Mouse (Mus musculus): Measurements from ENCODE around the gene Adig.

Gene Adig

DNA sequence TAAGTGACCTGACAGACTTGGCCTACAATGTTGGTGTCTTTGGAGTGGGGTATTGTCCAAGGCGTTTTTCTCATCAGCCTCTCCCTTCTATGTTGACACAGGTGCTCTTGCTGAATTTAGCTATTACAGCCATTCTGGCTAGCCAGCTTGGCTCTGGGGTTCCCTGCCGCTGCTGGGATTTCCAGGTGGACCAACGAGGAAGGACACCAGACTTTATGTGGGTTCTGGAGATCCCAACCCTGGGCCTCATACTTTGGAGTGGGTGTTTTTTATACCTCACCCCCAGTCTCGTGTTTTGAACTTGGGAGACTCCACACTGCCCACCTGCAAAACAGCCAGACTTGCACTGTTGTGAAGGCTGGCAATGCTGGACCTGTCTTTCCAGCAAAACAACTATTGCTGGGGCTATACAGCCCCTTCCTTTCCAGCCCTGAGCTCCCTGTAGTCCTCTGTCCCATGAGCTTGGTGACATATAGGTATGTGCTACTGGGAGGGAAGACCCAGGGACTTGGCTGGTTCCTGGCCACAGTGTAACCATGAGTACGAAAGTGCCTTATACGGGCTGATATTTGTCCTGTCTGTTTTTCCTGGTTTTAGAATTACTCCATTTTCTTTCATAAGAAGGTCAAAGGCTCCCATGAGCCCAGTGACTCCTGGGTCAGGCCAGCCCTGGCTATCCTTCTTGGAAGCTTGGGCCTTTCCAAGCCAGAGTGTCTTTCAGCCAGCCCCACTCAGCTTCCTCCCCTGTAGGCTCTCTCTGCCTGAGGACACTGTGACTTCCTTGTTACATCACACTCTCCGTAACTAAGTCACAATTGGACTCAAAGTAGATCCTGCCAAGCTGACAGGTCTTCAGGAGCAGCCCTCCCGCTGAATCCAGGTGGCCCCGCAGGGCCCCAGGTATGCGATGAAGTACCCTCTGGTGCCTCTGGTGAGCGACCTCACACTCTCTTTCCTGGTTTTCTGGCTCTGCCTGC lies at the start of gene Adig:
Adig (plus strand) TSS at position 777 of the 977 bp plus-strand sequence.
- no peak for DNase-seq (ENCODE audit: low spot score)

DNA sequence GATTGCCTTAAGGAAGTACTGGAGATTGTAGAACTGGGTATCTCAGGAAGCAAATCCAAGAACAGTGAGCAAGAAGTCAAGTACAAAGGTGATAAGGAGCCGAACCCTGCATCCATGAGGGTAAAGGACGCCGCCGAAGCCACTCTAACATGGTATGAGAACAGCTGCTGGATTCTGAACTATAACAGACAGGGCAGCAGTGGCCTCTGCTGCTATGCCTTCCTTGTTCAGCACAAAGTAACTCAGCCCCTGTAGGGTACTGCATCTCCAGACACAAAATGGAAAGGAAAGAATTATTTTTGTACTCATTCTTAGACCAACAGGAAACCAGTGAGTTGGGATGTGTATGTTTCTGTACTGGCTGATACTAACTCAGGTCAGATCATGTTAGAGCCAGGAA lies 46.0 kb upstream of the Adig start:
- no peak for DNase-seq (ENCODE audit: low spot score)

DNA sequence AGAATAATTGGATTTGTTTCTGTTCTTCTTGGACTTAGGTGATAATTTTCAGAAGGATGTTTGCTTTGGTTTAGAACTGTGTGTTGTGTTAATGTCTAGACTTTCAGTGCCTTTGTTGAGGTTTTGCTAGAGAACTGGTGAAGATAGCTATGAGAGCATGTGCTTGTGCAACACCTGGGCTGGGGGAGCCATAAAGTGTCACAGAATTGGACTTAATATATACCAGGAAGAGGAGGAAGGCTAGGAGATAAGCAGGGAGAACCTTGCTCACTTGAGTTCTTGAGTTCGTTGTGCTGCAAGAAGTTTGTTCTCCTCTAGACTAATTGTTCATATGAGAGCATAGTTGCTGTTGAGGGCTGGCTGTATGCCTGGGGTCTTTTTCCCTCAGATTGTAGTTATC lies 44.8 kb upstream of the Adig start:
- DNase-seq (ENCODE audit: low spot score) = no peak

DNA sequence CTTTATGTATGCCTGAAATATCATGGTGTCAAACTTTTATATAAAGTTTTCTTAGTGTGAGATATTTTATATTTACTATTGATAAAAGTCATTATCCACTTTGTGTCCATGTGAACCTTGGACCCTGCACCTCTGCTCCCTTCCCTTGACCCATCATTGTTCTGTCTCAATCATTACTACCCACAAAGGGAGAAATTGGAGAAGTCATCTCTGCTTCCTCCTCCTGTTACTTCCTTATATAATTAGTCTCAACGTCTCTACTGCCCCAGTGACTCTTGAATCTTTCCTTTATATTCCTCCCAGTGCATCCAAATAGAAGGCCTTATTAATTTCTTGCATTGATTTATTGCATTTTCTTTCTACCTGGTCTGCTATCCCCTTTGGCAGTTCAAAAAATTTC lies 40.0 kb upstream of the Adig start:
- DNase-seq (ENCODE audit: low spot score) = no peak

DNA sequence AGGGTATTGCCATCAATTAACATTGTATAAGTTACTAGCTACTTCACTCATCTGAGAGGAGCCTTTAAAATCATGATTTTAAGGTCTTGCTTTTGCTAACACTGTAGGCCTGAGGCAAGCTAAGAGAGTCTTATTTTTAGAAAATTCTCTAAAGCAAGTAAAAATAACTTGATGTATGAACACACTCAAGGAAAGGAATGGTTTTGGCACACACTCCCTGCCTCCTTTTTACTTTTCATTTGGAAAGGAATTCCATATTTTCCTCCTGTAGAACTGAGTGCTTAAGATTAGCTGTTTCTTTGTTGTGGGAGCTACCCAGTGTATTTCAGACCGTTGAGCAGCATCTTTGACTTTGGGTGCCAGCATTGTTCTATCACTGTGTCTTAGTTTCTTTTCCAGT lies 28.3 kb upstream of the Adig start:
- DNase-seq (ENCODE audit: low spot score) = no peak

DNA sequence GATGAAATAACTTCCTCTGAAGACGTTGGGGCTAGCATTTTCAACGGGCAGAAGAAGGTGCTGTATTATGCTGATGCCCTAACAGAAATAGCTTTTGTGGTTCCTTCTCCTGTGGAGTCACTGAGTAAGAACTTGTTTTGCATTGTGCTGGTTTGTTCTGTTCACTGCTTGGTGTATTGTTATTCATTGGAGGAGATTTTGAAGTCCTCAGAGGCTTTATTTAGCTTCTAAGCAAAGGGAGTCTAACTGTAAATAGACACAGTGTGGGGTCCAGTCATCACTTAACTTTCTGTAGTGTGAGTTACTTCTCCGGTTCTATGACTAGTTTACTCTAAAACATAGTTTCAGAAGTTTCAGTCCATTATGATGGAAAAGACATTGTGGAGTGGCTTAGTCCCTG lies 24.8 kb upstream of the Adig start:
- no peak for DNase-seq (ENCODE audit: low spot score)

DNA sequence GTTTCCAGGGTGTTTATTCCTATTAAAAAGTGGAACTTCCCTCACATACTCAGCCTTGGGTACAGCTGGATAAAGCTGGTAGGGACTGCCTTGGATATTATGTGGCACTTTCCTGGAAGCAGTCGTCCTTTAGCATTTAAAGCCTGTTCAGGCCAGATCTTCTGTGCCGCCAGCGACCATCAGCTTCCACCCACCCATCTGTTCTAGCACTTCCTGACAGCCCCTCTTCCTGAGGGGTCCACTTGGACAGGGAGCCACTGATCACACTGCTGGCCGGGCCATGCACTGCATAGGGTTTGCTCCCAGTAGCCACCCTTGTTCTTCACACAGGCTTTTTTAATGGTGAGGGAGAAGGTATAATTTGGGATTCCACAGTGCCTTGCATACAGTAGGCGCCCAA lies 4.0 kb upstream of the Adig start:
- DNase-seq (ENCODE audit: low spot score) = no peak

DNA sequence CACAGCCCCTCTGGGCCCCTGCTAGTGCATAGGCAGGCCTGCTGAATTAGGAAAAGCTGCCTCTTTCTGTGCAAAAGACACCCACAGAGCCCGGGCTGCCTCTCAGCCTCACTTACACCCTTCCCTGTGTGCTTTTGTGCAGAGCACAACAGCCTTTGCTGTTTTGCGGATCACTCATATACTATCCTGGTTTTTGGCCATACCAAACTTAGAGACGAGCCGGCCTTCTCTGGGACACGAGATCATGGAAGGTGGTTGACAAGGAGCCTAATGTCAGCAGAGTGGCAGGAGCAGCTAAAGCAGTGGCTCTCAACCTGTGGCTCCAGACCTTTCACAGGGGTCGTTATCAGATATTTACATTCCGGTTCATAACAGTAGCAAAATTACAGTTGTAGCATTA lies 814 bp downstream of the Adig start:
- no peak for DNase-seq (ENCODE audit: low spot score)

DNA sequence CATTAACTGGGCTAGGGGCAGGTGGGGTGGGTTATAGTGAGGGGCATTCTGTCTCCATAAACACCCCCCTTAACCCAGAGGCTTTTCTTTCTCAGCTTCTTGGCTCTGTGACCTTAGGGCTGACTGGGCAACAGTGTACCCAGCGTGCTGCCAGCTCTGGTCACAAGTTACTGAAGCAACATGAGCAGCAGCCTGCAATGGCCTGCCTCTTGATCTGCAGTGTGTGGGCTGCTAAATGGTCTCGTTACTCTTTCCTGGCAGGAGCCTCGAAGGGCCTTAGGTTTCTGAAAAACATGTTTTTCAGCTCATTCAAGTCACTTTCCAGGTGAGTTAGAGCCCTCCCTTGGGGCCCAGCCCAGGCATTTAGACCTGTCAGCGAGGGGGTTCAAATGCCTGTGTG lies 1.3 kb downstream of the Adig start:
- DNase-seq (ENCODE audit: low spot score) = no peak

DNA sequence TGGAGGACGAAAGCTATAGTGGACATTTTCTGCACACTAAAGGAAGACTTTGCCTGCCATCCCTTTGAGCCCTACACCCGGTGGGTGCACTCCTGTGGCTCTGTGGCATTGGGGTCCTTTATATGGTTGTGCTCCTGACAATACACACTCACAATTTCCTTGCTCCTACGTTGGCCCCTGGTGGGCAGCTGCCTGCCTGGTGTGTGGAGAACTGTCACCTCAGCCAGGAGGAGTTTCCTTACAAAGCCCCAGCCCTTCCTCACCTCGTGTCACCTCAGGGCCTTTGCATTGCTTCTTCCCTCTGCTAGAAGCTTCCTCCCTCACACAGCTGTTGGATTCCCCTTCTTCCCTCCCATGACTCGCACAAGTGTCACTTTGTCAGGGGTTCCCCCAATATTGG lies 4.1 kb downstream of the Adig start:
- no peak for DNase-seq (ENCODE audit: low spot score)

DNA sequence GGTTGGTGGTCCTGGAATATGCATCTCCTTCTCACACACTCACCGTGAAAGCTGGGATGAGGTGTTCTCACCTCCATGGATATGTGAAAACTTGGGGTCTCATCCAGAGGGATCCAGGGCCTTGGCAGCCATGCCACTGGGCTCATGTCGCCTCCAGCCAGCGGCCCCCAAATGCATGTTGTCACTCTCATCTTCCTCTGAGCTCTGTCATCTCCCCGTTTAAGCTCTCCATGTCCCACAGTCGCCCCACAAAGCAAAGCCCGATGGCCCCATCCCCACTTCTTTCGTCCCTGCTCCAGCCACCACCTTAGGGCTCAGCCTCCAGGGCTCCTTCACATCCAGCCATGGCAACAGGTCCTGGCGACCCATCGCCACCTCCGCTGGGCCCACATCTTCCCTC lies 4.6 kb downstream of the Adig start:
- no peak for DNase-seq (ENCODE audit: low spot score)

DNA sequence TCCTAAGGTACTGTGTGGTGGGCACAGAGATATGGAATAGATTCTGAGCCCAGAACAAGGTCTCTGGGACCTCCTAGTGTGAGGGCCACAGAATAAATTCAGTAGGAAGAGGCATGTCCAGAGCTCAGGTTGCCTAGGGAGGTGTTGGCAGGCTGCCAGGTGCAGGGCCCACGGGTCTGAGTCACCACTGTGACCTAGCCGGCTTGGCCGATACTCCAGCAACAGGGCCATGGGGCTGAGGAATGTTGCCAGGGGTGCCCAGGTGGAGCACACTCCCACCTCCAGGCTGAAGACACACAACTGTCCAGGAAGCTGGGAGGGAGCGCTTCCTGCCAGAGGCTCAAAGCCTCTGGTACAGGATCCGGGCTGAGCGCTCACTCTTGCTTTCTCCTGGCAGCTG lies 8.3 kb downstream of the Adig start:
- no peak for DNase-seq (ENCODE audit: low spot score)

DNA sequence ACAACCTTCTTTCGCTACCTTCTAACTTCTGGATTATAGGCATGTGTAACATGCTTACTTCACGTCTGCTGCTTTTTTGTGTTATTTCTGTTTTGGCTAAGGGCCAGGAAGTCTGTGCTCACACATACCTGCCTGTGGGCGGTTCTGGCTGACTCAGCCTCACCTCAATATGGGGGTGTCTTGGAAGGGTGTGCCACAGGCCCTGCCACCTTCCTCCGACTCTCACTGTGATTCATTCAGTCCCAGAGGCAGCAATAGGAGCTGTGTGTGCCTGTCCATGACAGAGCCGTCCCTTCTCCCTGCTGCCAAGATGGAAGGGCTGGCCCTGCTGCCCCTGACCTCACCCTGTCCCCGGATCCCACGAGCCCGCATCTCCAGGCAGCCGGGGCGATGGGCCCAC lies 10.1 kb downstream of the Adig start, which contains the start of gene Arhgap40:
Arhgap40 (plus strand) TSS at position 269 of the 400 bp plus-strand sequence.
- DNase-seq (ENCODE audit: low spot score) = no peak

DNA sequence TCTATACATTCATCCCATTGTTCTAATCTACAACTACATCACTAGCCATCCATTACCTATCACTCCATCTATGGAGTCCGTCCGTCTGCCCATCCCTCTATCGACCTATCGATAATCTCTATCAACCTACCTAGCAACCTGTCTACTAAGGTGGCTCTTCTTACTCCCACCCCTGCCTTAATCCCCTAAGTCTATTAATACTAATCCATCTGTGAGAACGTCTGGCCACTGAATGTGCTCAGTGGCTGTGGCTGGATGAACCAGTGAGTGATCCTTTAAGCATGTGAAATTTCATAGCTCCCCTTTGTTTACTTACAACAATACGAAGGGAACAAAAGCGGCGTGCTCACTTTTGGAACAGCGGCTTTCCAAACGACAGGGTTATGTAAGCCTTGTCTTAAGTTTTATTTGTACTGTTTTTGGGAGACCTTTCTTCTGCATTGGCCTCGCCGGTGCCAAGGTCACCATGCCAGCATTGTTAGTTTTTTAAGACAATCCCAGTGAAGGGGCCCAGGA lies 11.5 kb downstream of the Adig start:
- no peak for DNase-seq (ENCODE audit: low spot score)

DNA sequence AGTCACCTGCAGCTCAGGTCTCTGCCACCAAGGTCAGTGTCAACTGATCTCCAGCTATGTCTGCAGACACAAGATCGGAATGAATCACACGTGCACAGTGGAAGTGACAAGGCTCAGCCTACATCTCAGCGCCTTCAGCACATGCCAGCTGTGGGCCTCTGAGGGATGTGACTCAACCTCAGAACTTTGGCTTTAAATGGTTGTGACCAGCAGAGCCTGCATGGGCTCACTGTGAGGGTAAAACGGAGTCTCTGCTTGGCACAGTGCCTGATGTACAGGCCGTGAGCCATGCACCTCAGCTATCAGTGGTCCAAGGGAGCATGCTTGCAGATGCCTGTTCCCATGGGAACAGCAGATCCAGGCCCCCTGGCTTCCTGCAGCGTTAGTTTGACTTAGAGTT lies 16.2 kb downstream of the Adig start:
- DNase-seq (ENCODE audit: low spot score) = no peak

DNA sequence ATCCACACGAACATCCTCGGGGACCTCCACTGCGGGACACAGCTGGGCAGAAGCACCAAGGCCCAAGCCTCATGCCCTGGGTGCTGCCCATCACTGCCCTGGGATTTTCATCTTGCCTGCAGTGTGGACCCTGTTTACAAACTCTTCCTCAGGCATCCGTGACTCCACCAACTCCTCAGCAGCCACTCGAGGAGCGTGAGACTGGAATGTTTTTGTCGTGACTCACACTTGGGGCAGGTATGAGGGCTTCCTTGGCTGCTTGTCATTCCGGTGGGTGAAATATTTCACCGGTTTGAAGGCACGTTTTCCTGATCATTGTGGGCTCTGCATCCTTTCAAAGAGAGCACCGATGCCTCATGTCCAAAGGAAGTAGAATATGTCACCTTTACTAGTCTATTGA lies 16.7 kb downstream of the Adig start:
- no peak for DNase-seq (ENCODE audit: low spot score)

DNA sequence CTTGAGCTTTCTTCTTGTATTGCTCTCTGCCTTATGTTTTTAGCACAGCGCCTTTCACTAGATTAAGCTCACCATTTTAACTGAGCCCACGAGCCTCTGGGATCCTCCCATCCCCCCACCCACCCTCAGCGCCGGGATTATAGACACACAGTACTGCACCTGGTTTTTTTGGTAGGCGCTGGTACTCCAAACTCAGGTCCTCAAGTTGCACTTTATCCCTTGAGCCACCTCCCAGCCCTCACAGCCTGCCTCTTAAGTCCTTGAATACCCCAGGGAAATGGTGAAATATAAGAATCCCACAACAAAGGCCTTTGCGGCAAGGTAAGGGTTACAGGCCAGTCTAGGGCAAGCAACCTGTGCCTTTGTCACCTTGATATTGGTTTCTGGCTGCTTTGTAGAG lies 17.4 kb downstream of the Adig start:
- DNase-seq (ENCODE audit: low spot score) = no peak

DNA sequence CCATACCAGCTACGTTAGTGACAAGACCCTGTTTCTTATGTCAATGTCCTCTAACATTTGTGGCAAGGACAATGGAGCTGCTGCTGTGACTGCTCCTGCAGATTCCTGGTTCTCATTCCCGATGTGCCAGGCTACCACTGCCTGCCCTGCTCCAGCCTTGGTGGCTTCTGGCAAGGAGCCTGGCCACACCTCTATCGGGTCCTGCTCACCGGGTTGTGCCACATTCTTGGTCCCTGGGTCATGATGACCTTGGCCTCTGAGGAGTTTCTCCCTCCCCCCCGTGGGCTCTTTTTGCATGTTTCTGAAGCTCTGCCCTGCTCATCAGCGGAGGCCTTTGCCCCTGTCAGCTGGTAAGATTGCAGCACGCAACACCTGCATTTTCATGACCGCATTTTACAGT lies 20.6 kb downstream of the Adig start:
- DNase-seq (ENCODE audit: low spot score) = no peak

DNA sequence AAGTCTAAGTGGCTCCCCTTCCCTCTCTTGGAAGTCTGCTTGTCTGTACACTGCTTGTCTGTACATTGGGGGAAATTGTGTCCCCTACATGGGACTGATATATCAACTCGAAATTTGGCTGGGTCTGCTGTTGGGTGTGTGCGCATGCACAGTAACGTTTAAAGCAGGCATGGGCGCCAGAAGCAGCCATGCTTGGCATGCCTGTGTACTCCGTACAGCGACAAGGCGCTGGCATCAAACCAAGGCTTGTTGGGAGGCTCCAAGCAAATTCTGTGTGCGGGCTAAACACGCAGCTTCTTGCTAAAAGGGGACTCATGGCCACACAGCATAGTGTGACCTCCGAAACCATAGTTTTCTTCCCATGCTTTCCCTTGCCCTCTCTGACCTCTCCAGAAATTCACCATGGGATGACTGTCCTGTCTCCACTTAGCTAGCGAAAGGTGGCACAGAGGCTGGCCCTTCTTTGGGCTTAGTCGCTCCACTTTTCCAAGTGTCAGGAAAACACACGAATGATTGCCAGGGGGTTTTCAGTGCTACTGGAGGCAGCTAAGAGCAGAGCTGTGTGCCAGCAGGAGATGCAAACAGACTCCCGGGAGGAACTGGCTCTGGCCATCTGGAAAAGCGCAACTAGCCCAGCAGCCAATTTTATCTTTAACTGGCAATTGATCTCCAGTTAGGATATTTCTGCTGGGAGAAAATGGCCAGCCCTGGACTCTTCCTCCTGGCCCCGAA lies 21.9 kb downstream of the Adig start:
- DNase-seq (ENCODE audit: low spot score) = no peak

DNA sequence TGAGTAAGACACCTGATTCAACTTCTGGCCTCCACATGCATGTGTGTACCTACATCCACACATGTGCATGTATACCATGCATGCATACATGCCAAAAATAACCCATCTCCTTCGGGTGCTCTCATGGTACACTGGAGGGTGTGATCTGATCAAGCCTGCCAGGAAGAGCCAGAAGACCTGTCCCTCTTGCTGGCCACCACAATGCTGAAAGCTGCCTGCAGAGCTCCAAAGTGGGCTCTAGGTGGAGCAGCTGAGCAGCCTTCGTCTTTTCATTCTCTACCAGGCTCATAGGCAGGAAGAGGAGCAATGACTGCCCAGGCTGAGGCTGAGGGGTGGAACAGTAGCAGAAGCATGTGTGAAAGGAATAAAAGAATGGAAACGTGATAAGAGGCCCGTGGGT lies 31.7 kb downstream of the Adig start:
- peak; percentile 74 for DNase-seq (ENCODE audit: low spot score)

DNA sequence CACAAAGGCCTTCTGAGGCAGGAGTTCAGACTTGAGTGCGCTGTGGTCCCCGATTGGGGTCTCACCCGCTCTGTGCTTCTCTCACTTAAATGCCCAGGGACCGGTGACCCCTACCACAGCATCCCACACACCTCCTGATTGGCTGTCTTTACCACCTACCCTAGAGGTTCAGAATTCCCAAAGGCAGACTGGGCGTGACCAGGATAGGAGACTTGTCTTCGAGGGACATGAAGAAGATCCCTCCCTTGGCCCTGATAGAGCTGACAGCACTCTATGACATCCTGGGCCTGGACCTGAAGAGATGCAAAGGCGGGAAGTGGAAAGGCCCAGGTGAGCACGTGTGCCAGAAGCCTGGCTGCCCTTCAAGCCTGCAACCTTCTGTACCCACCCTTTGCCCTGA lies 32.1 kb downstream of the Adig start:
- DNase-seq (ENCODE audit: low spot score) = no peak

DNA sequence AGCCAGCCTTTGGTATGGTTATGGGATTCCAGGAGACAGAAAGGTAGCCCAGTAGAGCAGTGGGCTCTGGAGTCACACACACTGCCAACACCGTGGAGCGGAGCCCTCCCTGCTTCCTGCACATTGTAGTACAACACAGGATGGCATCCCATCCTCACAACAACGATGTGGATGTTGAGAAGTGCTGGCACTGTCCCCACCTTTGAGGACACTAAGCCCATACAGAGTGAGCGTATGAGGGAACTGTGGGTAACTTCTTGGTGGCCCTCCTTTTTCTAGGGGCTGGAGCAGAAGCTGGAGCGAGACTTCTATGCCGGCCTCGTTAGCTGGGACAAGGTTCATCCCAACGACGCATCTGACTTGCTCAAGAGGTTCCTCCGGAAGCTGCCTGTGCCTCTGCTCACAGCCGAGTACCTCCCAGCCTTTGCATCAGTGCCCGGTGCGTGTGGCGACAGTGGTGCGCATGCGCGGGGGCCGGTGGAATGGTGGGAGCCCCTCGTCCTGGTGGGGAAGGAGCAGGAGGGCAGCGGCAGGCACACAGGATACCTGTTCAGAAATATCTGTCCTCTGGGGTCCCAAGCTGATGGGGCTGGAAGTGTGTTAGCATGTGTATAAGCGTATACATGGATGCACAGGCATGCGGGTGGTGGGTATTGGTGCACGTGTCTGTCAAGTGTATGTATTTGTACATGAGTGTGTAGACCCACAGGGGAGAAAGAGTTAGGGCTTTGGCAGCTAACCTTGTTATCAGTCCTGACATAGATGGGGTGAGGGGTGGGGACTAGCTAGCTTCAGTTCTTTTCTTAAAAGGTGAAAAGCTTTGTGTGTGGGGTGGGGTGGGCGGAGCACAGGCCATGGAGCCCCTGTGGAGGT lies 37.3 kb downstream of the Adig start:
- DNase-seq (ENCODE audit: low spot score) = peak; percentile 61
